Mouse (Mus musculus): ENCODE results near the gene Tsr3. TPM values are rescaled to one million over a fixed set of nuclear protein-coding genes. Genes with fewer than 3 reads are reported as not detected.

Tsr3 gene
- total and polyA plus RNA-seq, 2 experiments = 16.7 to 19.3 TPM

DNA sequence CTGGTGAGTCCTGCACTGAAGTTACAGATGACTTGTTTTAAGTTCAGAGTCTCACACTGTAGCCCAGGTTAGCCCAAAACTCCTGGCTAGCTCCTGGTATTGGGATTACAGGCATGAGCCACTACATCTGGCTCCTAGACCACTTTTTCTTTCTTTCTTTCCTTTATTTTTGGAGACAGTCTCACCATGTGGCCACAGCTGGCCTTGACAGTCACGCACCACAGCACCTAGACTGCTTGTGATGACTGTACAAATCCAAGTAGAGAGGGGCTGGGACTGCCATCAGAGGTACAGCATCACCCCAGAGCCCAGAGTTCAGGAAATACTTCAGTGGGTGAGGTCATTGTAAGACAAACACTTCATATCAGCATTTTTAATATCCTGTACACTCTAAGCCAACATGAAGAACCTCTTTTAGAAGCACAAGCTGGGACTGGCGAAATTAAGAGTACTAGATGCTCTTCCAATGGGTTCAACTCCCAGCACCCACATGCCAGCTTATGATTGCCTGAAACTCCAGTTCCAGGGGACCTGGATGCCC lies 30.9 kb downstream of the Tsr3 start:
- no peak for TF ChIP-seq POLR2A (IDR thresholded peaks at IDR 0.05; ENCODE audit: extremely low read depth, insufficient read depth, low read length)
- TF ChIP-seq CTCF (IDR thresholded peaks at IDR 0.05; ENCODE audit: low read depth, low read length) = no peak
- no peak overlapping the region for H3K9ac ChIP-seq (ENCODE audit: low read depth, low read length)
- WGBS = 60% methylated on average over 2 of the region's 2 CpGs
- peaks cover 28% of the 10 kb centered on the region for H3K36me3 ChIP-seq (ENCODE audit: control insufficient read depth, insufficient read depth, low read length)
- H3K27ac ChIP-seq (replicated peaks; ENCODE audit: insufficient read depth, low read depth, low read length) = no peak overlapping the region
- H3K4me3 ChIP-seq (ENCODE audit: insufficient read depth, low read depth, low read length) = no peak overlapping the region
- peaks cover 26% of the 10 kb centered on the region for H3K4me1 ChIP-seq (ENCODE audit: control insufficient read depth, insufficient read depth, low read length)
- H3K79me2 ChIP-seq (ENCODE audit: control insufficient read depth, insufficient read depth, low read length) = peaks cover 31% of the 10 kb centered on the region
- DNase-seq (ENCODE audit: extremely low read depth, low read depth, low spot score) = no peak
- H3K27me3 ChIP-seq (ENCODE audit: control insufficient read depth, insufficient read depth, low read length) = no peaks in the 10 kb centered on the region

DNA sequence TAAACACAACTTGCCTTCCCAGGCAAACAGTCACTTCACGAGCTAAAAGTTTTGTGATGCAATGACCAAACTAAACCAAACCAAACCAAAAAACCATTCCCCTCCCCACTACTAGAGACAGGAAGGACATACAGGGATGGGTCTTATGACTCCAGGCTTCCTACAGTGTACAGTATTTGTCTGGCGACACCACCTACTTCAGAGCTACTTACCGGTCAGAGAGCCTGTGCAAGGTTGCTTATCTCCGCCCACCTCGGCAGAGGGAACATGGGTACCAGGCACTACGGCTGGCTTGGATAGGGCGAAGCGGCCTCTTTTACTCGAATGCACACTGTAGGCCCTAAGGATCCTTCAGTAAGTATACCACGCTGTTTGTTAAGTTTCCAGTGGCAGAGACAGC lies 32.4 kb downstream of the Tsr3 start:
- H3K4me1 ChIP-seq (ENCODE audit: control insufficient read depth, insufficient read depth, low read length) = peaks cover 34% of the 10 kb centered on the region
- H3K79me2 ChIP-seq (ENCODE audit: control insufficient read depth, insufficient read depth, low read length) = peaks cover 31% of the 10 kb centered on the region
- WGBS = under 1% methylated on average over 10 of the region's 10 CpGs
- H3K27me3 ChIP-seq (ENCODE audit: control insufficient read depth, insufficient read depth, low read length) = no peaks in the 10 kb centered on the region
- TF ChIP-seq CTCF (IDR thresholded peaks at IDR 0.05; ENCODE audit: low read depth, low read length) = no peak
- no peak for TF ChIP-seq POLR2A (IDR thresholded peaks at IDR 0.05; ENCODE audit: extremely low read depth, insufficient read depth, low read length)
- H3K4me3 ChIP-seq (ENCODE audit: insufficient read depth, low read depth, low read length) = peak overlapping the region; percentile 91
- peak; percentile 62 for DNase-seq (ENCODE audit: extremely low read depth, low read depth, low spot score)
- H3K9ac ChIP-seq (ENCODE audit: low read depth, low read length) = peak overlapping the region; percentile 92
- peak overlapping the region; percentile 96 for H3K27ac ChIP-seq (replicated peaks; ENCODE audit: insufficient read depth, low read depth, low read length)
- peaks cover 15% of the 10 kb centered on the region for H3K36me3 ChIP-seq (ENCODE audit: control insufficient read depth, insufficient read depth, low read length)

DNA sequence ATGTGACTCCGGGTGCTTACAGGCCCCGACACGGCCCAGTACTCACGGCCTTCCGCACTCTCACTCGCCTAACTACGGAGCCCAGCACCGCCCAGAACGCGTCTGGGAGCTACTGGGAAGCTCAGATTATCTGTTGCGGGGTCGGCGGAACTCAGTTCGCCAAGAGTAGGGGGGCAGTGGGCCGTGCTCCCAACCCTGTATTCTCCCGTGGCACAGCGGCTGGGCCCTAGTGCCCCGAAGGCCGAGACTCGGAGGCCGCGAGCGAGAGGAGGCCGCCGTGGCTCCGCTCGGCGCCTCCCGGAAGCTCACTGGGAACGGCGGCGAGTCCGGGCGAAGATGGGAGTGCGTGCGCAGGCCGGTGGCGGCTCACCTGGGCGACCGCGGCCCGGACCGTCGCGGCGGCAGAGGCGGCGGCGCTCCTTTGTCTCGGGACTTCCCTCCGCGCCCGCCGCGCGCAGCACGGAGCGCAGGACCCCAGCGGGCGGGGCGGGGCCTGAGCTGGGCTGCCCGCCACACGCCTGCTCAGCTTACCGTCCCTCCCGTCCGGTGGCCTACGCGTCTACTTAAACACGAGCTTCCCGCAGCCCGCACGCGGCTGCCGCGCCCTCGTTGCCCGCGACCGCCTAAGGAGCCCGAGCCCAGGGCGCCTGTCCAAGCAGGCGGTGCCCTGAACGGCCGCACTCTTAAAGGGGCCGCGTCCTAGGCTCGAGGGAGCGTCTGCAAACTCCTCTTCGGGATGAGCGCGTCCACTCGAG lies 33.2 kb downstream of the Tsr3 start:
- DNase-seq (ENCODE audit: extremely low read depth, low read depth, low spot score) = peak; percentile 44
- under 1% methylated on average over 85 of the region's 92 CpGs for WGBS
- peak overlapping the region; percentile 96 for H3K27ac ChIP-seq (replicated peaks; ENCODE audit: insufficient read depth, low read depth, low read length)

DNA sequence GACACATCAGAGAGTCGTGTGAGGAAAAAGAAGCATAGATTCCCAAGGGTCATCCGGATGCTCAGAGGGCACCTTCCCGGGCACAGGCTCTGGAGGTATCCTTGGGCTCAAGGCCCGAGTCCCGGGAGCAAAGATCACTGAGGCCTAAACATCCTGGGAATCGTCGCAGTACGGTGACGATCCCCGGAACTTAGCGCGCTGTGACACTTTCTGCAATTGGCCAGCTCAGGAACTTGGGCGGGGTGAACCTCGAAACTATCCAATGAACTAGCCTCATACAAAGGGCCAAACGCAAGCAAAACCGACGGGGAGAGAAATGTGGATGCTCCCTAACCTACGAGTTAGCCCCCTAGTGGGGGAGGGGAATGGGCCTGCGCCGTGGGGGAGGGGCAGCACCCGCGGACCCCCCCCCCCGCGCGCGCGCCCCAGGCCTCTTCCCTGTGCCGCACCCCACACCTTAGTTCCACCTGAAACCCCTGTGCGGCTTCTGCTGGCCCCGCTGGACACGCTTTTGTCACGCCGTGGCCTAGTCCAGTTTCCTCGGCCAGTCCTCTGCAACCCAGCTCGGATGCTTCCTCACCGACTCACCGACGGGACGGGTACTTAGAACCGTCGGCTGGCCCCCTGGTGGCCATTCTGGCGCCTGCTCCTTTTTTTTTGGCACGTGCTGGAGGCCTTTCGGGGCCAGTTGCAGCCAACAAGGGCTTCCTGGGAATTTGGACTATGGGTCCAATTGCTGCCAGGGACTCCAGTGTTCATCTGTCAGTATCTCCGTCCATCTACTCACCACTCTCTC lies 33.9 kb downstream of the Tsr3 start:
- peak overlapping the region; percentile 96 for H3K27ac ChIP-seq (replicated peaks; ENCODE audit: insufficient read depth, low read depth, low read length)
- peak overlapping the region; percentile 92 for H3K9ac ChIP-seq (ENCODE audit: low read depth, low read length)
- peak; percentile 80 for TF ChIP-seq CTCF (IDR thresholded peaks at IDR 0.05; ENCODE audit: low read depth, low read length)
- 0 out of 2 replicates have a peak, but pooled peaks have one; percentile 35 for TF ChIP-seq POLR2A (IDR thresholded peaks at IDR 0.05; ENCODE audit: extremely low read depth, insufficient read depth, low read length)
- H3K4me3 ChIP-seq (ENCODE audit: insufficient read depth, low read depth, low read length) = peak overlapping the region; percentile 91
- H3K79me2 ChIP-seq (ENCODE audit: control insufficient read depth, insufficient read depth, low read length) = peaks cover 30% of the 10 kb centered on the region
- WGBS = under 1% methylated on average over 43 of the region's 45 CpGs
- H3K4me1 ChIP-seq (ENCODE audit: control insufficient read depth, insufficient read depth, low read length) = peaks cover 34% of the 10 kb centered on the region
- no peaks in the 10 kb centered on the region for H3K27me3 ChIP-seq (ENCODE audit: control insufficient read depth, insufficient read depth, low read length)
- DNase-seq (ENCODE audit: extremely low read depth, low read depth, low spot score) = peak; percentile 98
- H3K36me3 ChIP-seq (ENCODE audit: control insufficient read depth, insufficient read depth, low read length) = peaks cover under 1% of the 10 kb centered on the region; the same call in 1 of the 2 replicates

More for the DNA sequence above, 33.2 kb downstream of the Tsr3 start:
- peaks cover 34% of the 10 kb centered on the region for H3K4me1 ChIP-seq (ENCODE audit: control insufficient read depth, insufficient read depth, low read length)
- no peaks in the 10 kb centered on the region for H3K27me3 ChIP-seq (ENCODE audit: control insufficient read depth, insufficient read depth, low read length)
- TF ChIP-seq CTCF (IDR thresholded peaks at IDR 0.05; ENCODE audit: low read depth, low read length) = no peak
- TF ChIP-seq POLR2A (IDR thresholded peaks at IDR 0.05; ENCODE audit: extremely low read depth, insufficient read depth, low read length) = peak; percentile 45
- H3K9ac ChIP-seq (ENCODE audit: low read depth, low read length) = peak overlapping the region; percentile 92
- peaks cover 7% of the 10 kb centered on the region; the same call in 1 of the 2 replicates for H3K36me3 ChIP-seq (ENCODE audit: control insufficient read depth, insufficient read depth, low read length)
- peak overlapping the region; percentile 91 for H3K4me3 ChIP-seq (ENCODE audit: insufficient read depth, low read depth, low read length)
- peaks cover 31% of the 10 kb centered on the region for H3K79me2 ChIP-seq (ENCODE audit: control insufficient read depth, insufficient read depth, low read length)

DNA sequence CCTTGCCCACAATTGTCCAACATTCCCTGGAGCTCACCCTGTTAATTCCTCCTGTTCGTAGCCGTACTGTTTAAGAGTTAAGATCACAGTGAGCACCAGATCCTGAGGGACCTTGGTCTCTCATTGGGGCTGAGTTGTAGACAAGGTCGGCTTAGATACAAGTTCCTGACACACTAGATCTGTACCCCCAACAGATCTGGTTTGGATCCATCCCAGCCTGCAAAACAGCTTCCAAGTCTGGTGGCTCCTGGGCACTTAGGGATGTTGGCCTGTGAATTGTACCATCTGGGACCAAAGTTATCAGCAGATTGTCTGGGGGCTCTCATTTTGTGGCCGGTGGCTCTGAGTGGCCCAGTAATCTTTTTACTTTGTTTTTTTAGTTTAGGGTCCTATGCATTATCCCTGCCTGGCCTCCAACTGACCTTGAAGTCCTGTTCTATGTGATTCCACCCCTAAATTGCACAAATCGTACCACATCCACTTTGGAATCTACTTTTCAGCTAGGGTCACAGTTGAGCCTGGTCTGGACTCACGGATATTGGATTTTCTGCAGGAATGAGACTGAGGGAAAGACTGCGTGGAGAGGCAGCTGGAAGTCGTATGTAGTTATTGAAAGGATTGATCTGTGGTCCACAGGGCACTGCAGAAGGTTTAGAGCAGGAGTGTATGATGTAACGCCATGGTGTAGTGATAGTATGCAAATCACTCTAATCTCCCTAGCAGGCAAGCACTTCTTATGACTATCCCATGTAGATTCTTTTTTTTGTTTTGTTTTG lies 34.8 kb downstream of the Tsr3 start, which contains the start of gene Ube2i:
TSS of gene Ube2i (minus strand) at position 52 of the 776 bp plus-strand sequence.
- WGBS = 36% methylated on average over 9 of the region's 9 CpGs
- Histone ChIP-seq H3K36me3 (ENCODE audit: control insufficient read depth, insufficient read depth, low read length) (no peaks in the 10 kb centered on the region), H3K4me3 (ENCODE audit: insufficient read depth, low read depth, low read length) (peak within 1 kb of the TSS; percentile 91), H3K27ac (replicated peaks; ENCODE audit: insufficient read depth, low read depth, low read length) (peak within 1 kb of the TSS; percentile 96), H3K4me1 (ENCODE audit: control insufficient read depth, insufficient read depth, low read length) (peaks cover 34% of the 10 kb centered on the region), H3K27me3 (ENCODE audit: control insufficient read depth, insufficient read depth, low read length) (no peaks in the 10 kb centered on the region), H3K9ac (ENCODE audit: low read depth, low read length) (peak within 1 kb of the TSS; percentile 92), H3K79me2 (ENCODE audit: control insufficient read depth, insufficient read depth, low read length) (peaks cover 24% of the 10 kb centered on the region)
- no peak for TF ChIP-seq CTCF (IDR thresholded peaks at IDR 0.05; ENCODE audit: low read depth, low read length)
- TF ChIP-seq POLR2A (IDR thresholded peaks at IDR 0.05; ENCODE audit: extremely low read depth, insufficient read depth, low read length) = no peak
- peak; percentile 64 for DNase-seq (ENCODE audit: extremely low read depth, low read depth, low spot score)

All from liver, adult 2 months (tissue).